Comparison of ENCODE assay signal across 22 mouse cellular contexts in the genomic region with DNA sequence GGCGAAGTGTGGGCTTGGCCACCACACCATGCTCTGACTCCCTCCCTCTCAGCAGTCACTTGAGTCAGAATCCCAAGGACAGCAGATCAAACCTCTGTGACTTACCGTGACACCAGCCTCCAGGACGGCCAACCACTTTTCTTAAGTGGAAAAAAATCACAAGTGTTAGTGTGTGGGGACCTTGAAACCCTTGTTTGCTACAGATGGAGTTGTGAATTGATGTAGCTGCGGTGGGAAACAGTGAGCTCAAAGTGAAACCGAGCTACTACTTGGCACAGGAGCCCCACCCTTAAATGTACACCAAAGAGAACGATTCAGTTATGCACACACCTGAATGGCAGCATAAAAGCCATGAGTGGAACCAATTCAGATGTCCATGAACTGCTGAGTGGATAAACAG. TPM values are rescaled to one million over a fixed set of nuclear protein-coding genes. Genes with fewer than 3 reads are reported as not detected.
DNase-seq lines count a peak whose midpoint lies in the region; ATAC-seq and TF ChIP-seq lines count a peak whose summit lies in the region.
"Had no signal": no experiment of that assay in that cellular context is flagged by ENCODE, and none has a peak within 500 bp of the region (broad histone marks: within the 10 kb centered on the region; RNA-seq: fewer than 3 reads in every experiment).

No protein-coding gene starts in this region.

- no peaks in the 10 kb centered on the region for H3K9me3 ChIP-seq in heart, embryonic 16.5 days (replicated peaks; ENCODE audit: control insufficient read depth, low read length)
- no peaks in the 10 kb centered on the region for H3K9me3 ChIP-seq in heart, embryonic 12.5 days (replicated peaks)
- no peaks in the 10 kb centered on the region for H3K9me3 ChIP-seq in MEL (replicated peaks; ENCODE audit: insufficient read depth, low read length)
- H3K9me3 ChIP-seq: embryonic facial prominence, embryonic 10.5 days; forebrain, embryonic 13.5 days; G1E; hindbrain, embryonic 13.5 days had no signal

- no peak for TF ChIP-seq RAD21 in MEL (IDR thresholded peaks at IDR 0.05; ENCODE audit: low read depth, low read length)

- DNase-seq in CD4-positive helper T cell, adult 2 months (ENCODE audit: low read depth, low spot score), result peak; percentile 82
- peak; percentile 25 for DNase-seq in MEL (ENCODE audit: low read depth, low spot score)
- no peak for DNase-seq in heart, adult 2 months
- DNase-seq in layer of hippocampus, adult 9-11 months, result no peak
- DNase-seq in gastrocnemius, adult 18-20 months (ENCODE audit: low spot score), result no peak
- DNase-seq: adrenal gland, adult 2 months; adrenal gland, postnatal 25 days; B cell, adult 2 months; cerebellum, adult 2 months; cerebellum, postnatal 10 days; gastrocnemius, postnatal 10 days; heart, postnatal 14 days had no signal

- WGBS in heart, embryonic 16.5 days, result 65% methylated on average over 6 of the region's 6 CpGs
- 68% methylated on average over 6 of the region's 6 CpGs for WGBS in heart, embryonic 12.5 days
- 86% methylated on average over 6 of the region's 6 CpGs for WGBS in heart, adult 2 months

- H3K4me1 ChIP-seq in heart, embryonic 16.5 days (ENCODE audit: control insufficient read depth, insufficient read depth, low read length), result peaks cover 3% of the 10 kb centered on the region; the same call in 1 of the 2 replicates
- H3K4me1 ChIP-seq in heart, embryonic 12.5 days (replicated peaks), result peaks cover 5% of the 10 kb centered on the region; the same call in 1 of the 2 replicates
- H3K4me1 ChIP-seq in MEL (ENCODE audit: control insufficient read depth in 1 of 2, insufficient read depth in 2 of 2, low read length in 2 of 2), result peaks cover 2 to 10% of the 10 kb centered on the region in 2 experiments
- no peaks in the 10 kb centered on the region for H3K4me1 ChIP-seq in heart, adult 2 months (ENCODE audit: control insufficient read depth, insufficient read depth, low read length)
- H3K4me1 ChIP-seq: forebrain, embryonic 13.5 days had no signal

- H3K4me2 ChIP-seq in heart, embryonic 16.5 days (ENCODE audit: low read depth, low read length), result peak overlapping the region; percentile 32; the same call in 1 of the 2 replicates
- no peak overlapping the region for H3K4me2 ChIP-seq in heart, embryonic 12.5 days
- H3K4me2 ChIP-seq: forebrain, embryonic 13.5 days; hindbrain, embryonic 13.5 days had no signal

- no peak overlapping the region for H3K9ac ChIP-seq in heart, embryonic 16.5 days (ENCODE audit: low read length)
- no peak overlapping the region for H3K9ac ChIP-seq in heart, embryonic 12.5 days
- peak overlapping the region; percentile 47 for H3K9ac ChIP-seq in MEL (ENCODE audit: control insufficient read depth, low read depth, low read length, poor library complexity, severe bottlenecking)
- H3K9ac ChIP-seq in heart, adult 2 months (ENCODE audit: low read depth, low read length), result no peak overlapping the region
- H3K9ac ChIP-seq: forebrain, embryonic 13.5 days; hindbrain, embryonic 13.5 days had no signal

- TF ChIP-seq POLR2A in MEL (IDR thresholded peaks at IDR 0.05; ENCODE audit: control insufficient read depth in 1 of 2, insufficient read depth in 1 of 2, low read depth in 1 of 2, low read length in 2 of 2, poor library complexity in 1 of 2), result no peak
- TF ChIP-seq POLR2A in heart, adult 2 months (IDR thresholded peaks at IDR 0.05; ENCODE audit: insufficient read depth, low read depth, low read length), result no peak

- H3K79me2 ChIP-seq in MEL (ENCODE audit: control insufficient read depth, insufficient read depth, low read length, poor library complexity), result no peaks in the 10 kb centered on the region
- H3K79me2 ChIP-seq in heart, adult 2 months (replicated peaks; ENCODE audit: control insufficient read depth, insufficient read depth, low read length), result no peaks in the 10 kb centered on the region

- TF ChIP-seq EP300 in MEL (IDR thresholded peaks at IDR 0.05; ENCODE audit: low read depth in 1 of 2, low read length in 2 of 2), result no peak
- TF ChIP-seq EP300 in heart, adult 2 months (IDR thresholded peaks at IDR 0.05; ENCODE audit: insufficient read depth, low read depth, low read length), result no peak

- no peak overlapping the region for H3K4me3 ChIP-seq in heart, embryonic 16.5 days (ENCODE audit: low read length)
- H3K4me3 ChIP-seq in heart, embryonic 12.5 days, result no peak overlapping the region
- peak overlapping the region; percentile 62 to 72 for H3K4me3 ChIP-seq in MEL (ENCODE audit: control insufficient read depth in 1 of 2, insufficient read depth in 1 of 2, low read depth in 2 of 2, low read length in 2 of 2)
- no peak overlapping the region for H3K4me3 ChIP-seq in heart, adult 2 months
- H3K4me3 ChIP-seq: embryonic facial prominence, embryonic 10.5 days; forebrain, embryonic 13.5 days; hindbrain, embryonic 13.5 days had no signal

- ATAC-seq in heart, embryonic 16.5 days (replicated peaks; ENCODE audit: extremely low read depth, insufficient read depth, low FRiP score), result no peak
- ATAC-seq in heart, embryonic 12.5 days (ENCODE audit: insufficient number of reproducible peaks, low FRiP score), result no peak
- ATAC-seq in inflammation-experienced regulatory T-cells, adult 6 months, result peak; percentile 28
- ATAC-seq: forebrain, embryonic 13.5 days; hindbrain, postnatal 0 days; intestine, embryonic 16.5 days had no signal

- no peak overlapping the region for H3K27ac ChIP-seq in heart, embryonic 16.5 days (ENCODE audit: low read length)
- no peak overlapping the region for H3K27ac ChIP-seq in heart, embryonic 12.5 days (ENCODE audit: poor library complexity, severe bottlenecking)
- no peak overlapping the region for H3K27ac ChIP-seq in MEL (ENCODE audit: control insufficient read depth, low read depth, low read length)
- H3K27ac ChIP-seq in heart, adult 2 months, result no peak overlapping the region
- H3K27ac ChIP-seq: embryonic facial prominence, embryonic 10.5 days; forebrain, embryonic 13.5 days; hindbrain, embryonic 13.5 days; hindbrain, postnatal 0 days had no signal

- no peak for TF ChIP-seq CTCF in MEL (IDR thresholded peaks at IDR 0.05 in 2 of 3, conservative IDR thresholded peaks at IDR 0.05 in 1 of 3; ENCODE audit: control insufficient read depth in 1 of 3, insufficient read depth in 1 of 3, low read depth in 2 of 3, low read length in 3 of 3, poor library complexity in 1 of 3, severe bottlenecking in 1 of 3)
- no peak for TF ChIP-seq CTCF in heart, adult 2 months (IDR thresholded peaks at IDR 0.05)

- intact Hi-C loops in heart, adult 2 months (cut with DNase I), result no loop called here

- no peaks in the 10 kb centered on the region for H3K27me3 ChIP-seq in heart, embryonic 16.5 days (ENCODE audit: control insufficient read depth, insufficient read depth, low read length)
- 0 out of 2 replicates have a peak, but pooled peaks cover 4% of the 10 kb centered on the region for H3K27me3 ChIP-seq in heart, embryonic 12.5 days (replicated peaks)
- H3K27me3 ChIP-seq in MEL (ENCODE audit: control insufficient read depth in 1 of 2, insufficient read depth in 2 of 2, low read length in 2 of 2), result peaks cover 6 to 11% of the 10 kb centered on the region in 2 experiments
- H3K27me3 ChIP-seq in heart, adult 2 months (ENCODE audit: control insufficient read depth, insufficient read depth, low read length), result no peaks in the 10 kb centered on the region
- H3K27me3 ChIP-seq: forebrain, embryonic 13.5 days; hindbrain, embryonic 13.5 days had no signal

- H3K36me3 ChIP-seq in heart, embryonic 16.5 days (ENCODE audit: control insufficient read depth, insufficient read depth), result no peaks in the 10 kb centered on the region
- H3K36me3 ChIP-seq in heart, embryonic 12.5 days, result no peaks in the 10 kb centered on the region
- H3K36me3 ChIP-seq in MEL (ENCODE audit: control insufficient read depth in 1 of 2, insufficient read depth in 2 of 2, low read length in 2 of 2), result no peaks in the 10 kb centered on the region
- no peaks in the 10 kb centered on the region for H3K36me3 ChIP-seq in heart, adult 2 months (ENCODE audit: control insufficient read depth, insufficient read depth, low read length)
- H3K36me3 ChIP-seq: embryonic facial prominence, embryonic 10.5 days; G1E; hindbrain, embryonic 13.5 days had no signal

TF ChIP-seq in MEL, 35 proteins besides CTCF, POLR2A, EP300 and RAD21 (continues in another document):
- TF ChIP-seq TAL1 (IDR thresholded peaks at IDR 0.05; ENCODE audit: low read length), result no peak
- no peak for TF ChIP-seq TBP (IDR thresholded peaks at IDR 0.05; ENCODE audit: low read depth, low read length)
- no peak for TF ChIP-seq MAFK (IDR thresholded peaks at IDR 0.05; ENCODE audit: borderline replicate concordance, low read depth, low read length)
- no peak for TF ChIP-seq MEF2A (IDR thresholded peaks at IDR 0.05; ENCODE audit: extremely low read depth, insufficient replicate concordance, low read depth, low read length, poor library complexity, severe bottlenecking)
- TF ChIP-seq ETS1 (IDR thresholded peaks at IDR 0.05; ENCODE audit: low read depth, low read length), result no peak
- no peak for TF ChIP-seq ZMIZ1 (IDR thresholded peaks at IDR 0.05; ENCODE audit: low read depth, low read length)
- no peak for TF ChIP-seq GATA1 (IDR thresholded peaks at IDR 0.05; ENCODE audit: low read depth, low read length)
- no peak for TF ChIP-seq MYC (IDR thresholded peaks at IDR 0.05; ENCODE audit: low read depth, low read length)
- TF ChIP-seq ZC3H11A (IDR thresholded peaks at IDR 0.05; ENCODE audit: low read depth, low read length), result no peak

RNA-seq across cellular contexts. Expression of a gene that starts 10.6 kb away (rescaled TPM):
- 2.7 and 2.9 TPM in 2 replicates for polyA plus RNA-seq in heart, embryonic 16.5 days (2015; fragmentation: Nextera tagmentation; extraction: Ambion mirVana)
- 0.28 and 0.37 TPM in 2 replicates for polyA plus RNA-seq in heart, embryonic 12.5 days (2016; fragmentation: Nextera tagmentation; extraction: Ambion mirVana)
- total RNA-seq in MEL (2012; rRNA removed), result not detected in 2 replicates
- polyA plus RNA-seq in MEL (2012; ENCODE audit: insufficient read depth in 1 of 2, insufficient read length in 2 of 2, low read depth in 1 of 2, low replicate concordance in 2 of 2, missing spikeins in 1 of 2), result under 1 TPM in 1 of 2 experiments, not detected in 1; 0.14 TPM
- 100 to 1,000 TPM; 101 to 158 (median 156) TPM for polyA plus RNA-seq in inflammation-experienced regulatory T-cells, adult 6 months (2017; shearing (Covaris generic))
- total RNA-seq in heart, adult 2 months (2021), result under 1 TPM; 0.14 to 0.18 TPM
- 0.09 and 0.12 TPM in 2 replicates for polyA plus RNA-seq in heart, adult 2 months (2012; rRNA removed)
- under 1 TPM; 0.21 to 0.46 TPM for total RNA-seq in gastrocnemius, adult 18-20 months (2021)
- total RNA-seq: hematopoietic stem cell, adult 5-6 weeks had no signal
- polyA plus RNA-seq: adrenal gland, adult 2 months had no signal

RNA-seq across cellular contexts. Expression of a gene that starts 10.7 kb away (rescaled TPM):
- polyA plus RNA-seq in heart, embryonic 16.5 days (2015; fragmentation: Nextera tagmentation; extraction: Ambion mirVana), result 331 and 367 TPM in 2 replicates
- polyA plus RNA-seq in heart, embryonic 12.5 days (2016; fragmentation: Nextera tagmentation; extraction: Ambion mirVana), result 306 and 308 TPM in 2 replicates
- 438 and 445 TPM in 2 replicates for total RNA-seq in MEL (2012; rRNA removed)
- 100 to 1,000 TPM in 1 of 2 experiments, not detected in 1; 480 TPM for polyA plus RNA-seq in MEL (2012; ENCODE audit: insufficient read depth in 1 of 2, insufficient read length in 2 of 2, low read depth in 1 of 2, low replicate concordance in 2 of 2, missing spikeins in 1 of 2)
- polyA plus RNA-seq in inflammation-experienced regulatory T-cells, adult 6 months (2017; shearing (Covaris generic)), result 100 to 1,000 TPM; 379 to 537 (median 522) TPM
- 100 to 1,000 TPM; 234 to 265 TPM for total RNA-seq in heart, adult 2 months (2021)
- polyA plus RNA-seq in heart, adult 2 months (2012; rRNA removed), result 148 and 201 TPM in 2 replicates
- 100 to 1,000 TPM; 750 to 787 TPM for total RNA-seq in gastrocnemius, adult 18-20 months (2021)

Comparison
In these comparisons a context has a peak if more than half of its experiments do, and no peak if none do; other contexts are left out.
1. H3K4me3 ChIP-seq: peak in MEL (2 of 2); none in heart, embryonic 16.5 days (single experiment), heart, embryonic 12.5 days (single experiment) and heart, adult 2 months (single experiment).
2. DNase-seq: peak in CD4-positive helper T cell, adult 2 months (single experiment) and MEL (single experiment); none in heart, adult 2 months (0 of 2), layer of hippocampus, adult 9-11 months (single experiment) and gastrocnemius, adult 18-20 months (single experiment).
3. RNA of a gene that starts 10.6 kb away (polyA plus RNA-seq): 101 to 158 TPM in inflammation-experienced regulatory T-cells, adult 6 months; 2.7 to 2.9 TPM in heart, embryonic 16.5 days, 0.28 to 0.37 TPM in heart, embryonic 12.5 days, 0.14 TPM in MEL and 0.09 to 0.12 TPM in heart, adult 2 months; every median in the first group is over 10 times any median in the second.